Mouse (Mus musculus) kidney, embryonic 16.5 days (tissue): ENCODE results near the gene Gm13043. TPM values are rescaled to one million over a fixed set of nuclear protein-coding genes. Genes with fewer than 3 reads are reported as not detected.
"Not testable (repeated sequence)": the region's sequence is repeated elsewhere in the genome, so short reads cannot be mapped to it uniquely, and the experiment has no call there.

Experiments
- ATAC-seq: fragments of 200-750 bp; cut with Nextera tagmentation; 2 replicates; pipeline ENCODE4 v1.8.0; 2017; ENCODE audit warnings: moderate TSS enrichment; ENCODE audit not compliant: low FRiP score, low TSS enrichment
- H3K27ac ChIP-seq: fragments of 300-500 bp; sonication (generic); 2 replicates; pipeline ENCODE4 v1.5.1; 2014; ENCODE audit warnings: low read length
- H3K27me3 ChIP-seq: fragments of 300-500 bp; sonication (generic); 2 replicates; pipeline ENCODE4 v1.6.1; 2014; ENCODE audit warnings: low read length, control low read depth, mixed read lengths; ENCODE audit not compliant: insufficient read depth
- H3K36me3 ChIP-seq: fragments of 300-500 bp; sonication (generic); 2 replicates; pipeline ENCODE4 v1.6.1; 2014; ENCODE audit warnings: low read length, control low read depth, mixed read lengths; ENCODE audit not compliant: insufficient read depth
- H3K4me1 ChIP-seq: fragments of 300-500 bp; sonication (generic); 2 replicates; pipeline ENCODE4 v1.6.1; 2014; ENCODE audit warnings: low read length, control low read depth, mixed read lengths; ENCODE audit not compliant: insufficient read depth
- H3K4me2 ChIP-seq: fragments of 300-500 bp; sonication (generic); replicated peaks from 2 replicates; pipeline ENCODE4 v1.6.1; 2014; ENCODE audit warnings: low read depth, low read length
- H3K4me3 ChIP-seq: fragments of 300-500 bp; sonication (generic); 2 replicates; pipeline ENCODE4 v1.5.1; 2014; ENCODE audit warnings: mild to moderate bottlenecking, low read length
- H3K9ac ChIP-seq: fragments of 300-500 bp; sonication (generic); replicated peaks from 2 replicates; pipeline ENCODE4 v1.6.1; 2014; ENCODE audit warnings: low read length
- H3K9me3 ChIP-seq: fragments of 300-500 bp; sonication (generic); 2 replicates; pipeline ENCODE4 v1.6.1; 2016; ENCODE audit warnings: low read length, control low read depth
- WGBS: fragments of 180-500 bp; shearing (Covaris S2); extraction: QIAGEN DNeasy Blood & Tissue Kit; methylation state at CpG from one replicate; pipeline ENCODE4 v1.1.7; 2014; 5-methylcytosine and 5-hydroxymethylcytosine counted together
- polyA plus RNA-seq: library from polyadenylated mRNA; unstranded; fragments of >200 nt; fragmentation: Nextera tagmentation; extraction: Ambion mirVana; gene quantifications from 2 replicates; pipeline ENCODE4 v1.2.1, GENCODE M21; 2015

Gm13043 gene
- polyA plus RNA-seq, result not detected in 2 replicates

DNA sequence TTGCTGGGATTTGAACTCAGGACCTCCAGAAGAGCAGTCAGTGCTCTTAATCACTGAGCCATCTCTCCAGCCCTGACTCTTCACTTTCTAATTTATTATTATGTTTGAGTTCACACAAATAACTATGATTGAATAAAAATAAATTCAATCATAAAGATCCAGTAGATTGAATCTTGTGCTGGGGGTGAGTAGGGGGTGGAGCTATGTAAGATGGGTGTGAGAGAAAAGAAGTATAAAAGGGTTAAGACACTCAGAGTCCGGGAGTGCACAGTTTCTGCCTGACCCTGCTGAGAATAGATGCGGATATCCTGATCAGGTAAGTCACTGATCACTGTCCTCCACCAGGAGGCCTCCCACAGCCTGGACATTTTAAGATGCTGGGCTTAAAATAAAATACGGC, at the start of gene Gm13043:
Gm13043 (plus strand) TSS at position 301 of the 400 bp plus-strand sequence.
- no peaks in the 10 kb centered on the region for H3K9me3 ChIP-seq
- no peak within 1 kb of the TSS for H3K27ac ChIP-seq
- H3K4me3 ChIP-seq, result no peak within 1 kb of the TSS
- no peak within 1 kb of the TSS for H3K9ac ChIP-seq
- no peaks in the 10 kb centered on the region for H3K4me1 ChIP-seq
- ATAC-seq, result no peak
- no peak within 1 kb of the TSS for H3K4me2 ChIP-seq
- no peaks in the 10 kb centered on the region for H3K27me3 ChIP-seq
- no peaks in the 10 kb centered on the region for H3K36me3 ChIP-seq
- 82% methylated on average over 3 of the region's 3 CpGs for WGBS

DNA sequence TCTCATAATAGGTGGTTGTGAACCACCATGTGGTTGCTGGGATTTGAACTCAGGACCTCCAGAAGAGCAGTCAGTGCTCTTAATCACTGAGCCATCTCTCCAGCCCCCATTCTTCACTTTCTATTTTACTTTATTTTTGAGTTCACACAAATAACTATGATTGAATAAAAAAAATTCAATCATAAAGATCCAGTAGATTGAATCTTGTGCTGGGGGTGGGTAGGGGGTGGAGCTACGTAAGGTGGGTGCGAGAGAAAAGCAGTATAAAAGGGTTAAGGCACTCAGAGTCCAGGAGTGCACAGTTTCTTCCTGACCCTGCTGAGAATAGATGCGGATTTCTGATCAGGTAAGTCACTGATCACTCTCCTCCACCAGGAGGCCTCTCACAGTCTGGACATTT, 24.5 kb downstream of the Gm13043 start, which contains the start of gene Gm13040:
Gm13040 (plus strand) TSS at position 301 of the 400 bp plus-strand sequence.
- not testable (repeated sequence) for H3K9ac ChIP-seq, H3K27ac ChIP-seq, H3K27me3 ChIP-seq, H3K4me3 ChIP-seq, H3K4me2 ChIP-seq, ATAC-seq, H3K36me3 ChIP-seq, H3K9me3 ChIP-seq, H3K4me1 ChIP-seq
- WGBS, result no CpG with 5 or more reads among the region's 3 CpGs

DNA sequence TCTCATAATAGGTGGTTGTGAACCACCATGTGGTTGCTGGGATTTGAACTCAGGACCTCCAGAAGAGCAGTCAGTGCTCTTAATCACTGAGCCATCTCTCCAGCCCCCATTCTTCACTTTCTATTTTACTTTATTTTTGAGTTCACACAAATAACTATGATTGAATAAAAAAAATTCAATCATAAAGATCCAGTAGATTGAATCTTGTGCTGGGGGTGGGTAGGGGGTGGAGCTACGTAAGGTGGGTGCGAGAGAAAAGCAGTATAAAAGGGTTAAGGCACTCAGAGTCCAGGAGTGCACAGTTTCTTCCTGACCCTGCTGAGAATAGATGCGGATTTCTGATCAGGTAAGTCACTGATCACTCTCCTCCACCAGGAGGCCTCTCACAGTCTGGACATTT, 40.3 kb downstream of the Gm13043 start, which contains the start of the genes BC080695 and Gm13057:
BC080695 (plus strand) TSS at position 301 of the 400 bp plus-strand sequence.
Gm13057 (plus strand) TSS at position 310 of the 400 bp plus-strand sequence.
- H3K36me3 ChIP-seq, H3K4me3 ChIP-seq, H3K9ac ChIP-seq, H3K4me1 ChIP-seq, H3K9me3 ChIP-seq, ATAC-seq, H3K4me2 ChIP-seq, H3K27me3 ChIP-seq, H3K27ac ChIP-seq: not testable (repeated sequence)
- WGBS, result no CpG with 5 or more reads among the region's 3 CpGs

Other genes starting within 250 kb of the Gm13043 start
- 47.5 and 48.2 TPM in 2 replicates for gene Pdpn, start 211.8 kb upstream of the Gm13043 start, polyA plus RNA-seq
- 0.06 and 0.12 TPM in 2 replicates for gene Lrrc38, start 161.6 kb upstream of the Gm13043 start, polyA plus RNA-seq
- gene Pramel1, start 116.9 kb upstream of the Gm13043 start, polyA plus RNA-seq, result not detected in 2 replicates
- gene Pramef8, start 98.9 kb upstream of the Gm13043 start, polyA plus RNA-seq, result 21.5 and 23.4 TPM in 2 replicates
- gene Oog4, start 61.0 kb upstream of the Gm13043 start, polyA plus RNA-seq, result not detected in 2 replicates
- gene Gm13040, start 24.6 kb downstream of the Gm13043 start, polyA plus RNA-seq, result not detected in 2 replicates
- gene BC080695, start 40.4 kb downstream of the Gm13043 start, polyA plus RNA-seq, result not detected in 2 replicates
- not detected in 2 replicates for gene Gm13057, start 40.4 kb downstream of the Gm13043 start, polyA plus RNA-seq
- not detected in 2 replicates for gene Gm13083, start 103.7 kb downstream of the Gm13043 start, polyA plus RNA-seq
- not detected in 2 replicates for gene Gm13088, start 145.9 kb downstream of the Gm13043 start, polyA plus RNA-seq
- not detected in 2 replicates for gene Gm13089, start 191.4 kb downstream of the Gm13043 start, polyA plus RNA-seq
- gene Gm13078, start 208.1 kb downstream of the Gm13043 start, polyA plus RNA-seq, result not detected in 2 replicates